Mouse (Mus musculus): Measurements from ENCODE around the gene Fbrs.
"Not testable (repeated sequence)": the region's sequence is repeated elsewhere in the genome, so short reads cannot be mapped to it uniquely, and the experiment has no call there.

Fbrs gene

GRCm38 (mm10) chr7:127476336-127476735 lies 2.7 kb upstream of the Fbrs start:
- no peak for DNase-seq (ENCODE audit: low spot score)

GRCm38 (mm10) chr7:127476855-127477254 lies 2.1 kb upstream of the Fbrs start:
- DNase-seq (ENCODE audit: low spot score), result no peak

GRCm38 (mm10) chr7:127477687-127478634 lies 1.0 kb upstream of the Fbrs start:
- peak; percentile 100 for DNase-seq (ENCODE audit: low spot score)

GRCm38 (mm10) chr7:127479318-127480225 lies 573 bp downstream of the Fbrs start:
- peak; percentile 12 for DNase-seq (ENCODE audit: low spot score)

GRCm38 (mm10) chr7:127480321-127480720 lies 1.3 kb downstream of the Fbrs start:
- no peak for DNase-seq (ENCODE audit: low spot score)

- DNase-seq (ENCODE audit: low spot score), result no peak
These were observed 6.4 kb downstream of the Fbrs start for GRCm38 (mm10) chr7:127485416-127485815.

GRCm38 (mm10) chr7:127488364-127488763 lies 9.4 kb downstream of the Fbrs start:
- not testable (repeated sequence) for DNase-seq (ENCODE audit: low spot score)

GRCm38 (mm10) chr7:127489982-127490381 lies 11.0 kb downstream of the Fbrs start:
- DNase-seq (ENCODE audit: low spot score), result no peak

GRCm38 (mm10) chr7:127491846-127492245 lies 12.8 kb downstream of the Fbrs start:
- no peak for DNase-seq (ENCODE audit: low spot score)

- no peak for DNase-seq (ENCODE audit: low spot score)
These were observed 15.6 kb downstream of the Fbrs start for GRCm38 (mm10) chr7:127494648-127495047.

GRCm38 (mm10) chr7:127497382-127497781 lies 18.4 kb downstream of the Fbrs start:
- DNase-seq (ENCODE audit: low spot score), result no peak

GRCm38 (mm10) chr7:127498407-127498806 lies 19.4 kb downstream of the Fbrs start:
- DNase-seq (ENCODE audit: low spot score), result peak; percentile 73

GRCm38 (mm10) chr7:127508291-127508690 lies 29.3 kb downstream of the Fbrs start:
- DNase-seq (ENCODE audit: low spot score), result no peak

GRCm38 (mm10) chr7:127509830-127510229 lies 30.8 kb downstream of the Fbrs start:
- not testable (repeated sequence) for DNase-seq (ENCODE audit: low spot score)

GRCm38 (mm10) chr7:127511241-127511640 lies 32.2 kb downstream of the Fbrs start:
- DNase-seq (ENCODE audit: low spot score), result no peak

GRCm38 (mm10) chr7:127511808-127512230 lies 32.8 kb downstream of the Fbrs start, which contains the start of gene Srcap:
Srcap (plus strand) TSS chr7:127511983.
- peak; percentile 97 for DNase-seq (ENCODE audit: low spot score)

GRCm38 (mm10) chr7:127512231-127513015 lies 33.4 kb downstream of the Fbrs start:
- DNase-seq (ENCODE audit: low spot score), result peak; percentile 92

GRCm38 (mm10) chr7:127513016-127513390 lies 34.0 kb downstream of the Fbrs start:
- DNase-seq (ENCODE audit: low spot score), result no peak

- DNase-seq (ENCODE audit: low spot score), result no peak
These were observed 34.8 kb downstream of the Fbrs start for GRCm38 (mm10) chr7:127513781-127514180.

GRCm38 (mm10) chr7:127515846-127516245 lies 36.8 kb downstream of the Fbrs start:
- DNase-seq (ENCODE audit: low spot score), result no peak

GRCm38 (mm10) chr7:127516344-127516743 lies 37.3 kb downstream of the Fbrs start:
- no peak for DNase-seq (ENCODE audit: low spot score)

- DNase-seq (ENCODE audit: low spot score), result no peak
These were observed 40.3 kb downstream of the Fbrs start, which contains the start of gene Gm42715 for GRCm38 (mm10) chr7:127519284-127519683. Gm42715 (plus strand) TSS chr7:127519584.
